Mouse (Mus musculus) embryonic facial prominence, embryonic 11.5 days (tissue): ENCODE measurements around the gene Amn1. TPM values are rescaled to one million over a fixed set of nuclear protein-coding genes. Genes with fewer than 3 reads are reported as not detected.

ENCODE experiments used
- ATAC-seq: fragments of 200-750 bp; cut with Nextera tagmentation; replicated peaks from 2 replicates; pipeline ENCODE4 v1.8.0; 2017; ENCODE audit warnings: low read depth; ENCODE audit not compliant: insufficient number of reproducible peaks, low FRiP score, low TSS enrichment
- DNase-seq: peaks from one replicate; pipeline ENCODE4 v3.0.0-alpha.2; 2015; ENCODE audit warnings: low spot score
- H3K27ac ChIP-seq: fragments of 300-500 bp; sonication (generic); replicated peaks from 2 replicates; pipeline ENCODE4 v1.5.1; 2014; ENCODE audit warnings: mild to moderate bottlenecking, low read depth, low read length, control low read depth
- H3K27me3 ChIP-seq: fragments of 300-500 bp; sonication (generic); 2 replicates; pipeline ENCODE4 v1.6.1; 2014; ENCODE audit warnings: mild to moderate bottlenecking, low read length, moderate library complexity, mixed read lengths; ENCODE audit not compliant: control insufficient read depth, insufficient read depth
- H3K36me3 ChIP-seq: fragments of 300-500 bp; sonication (generic); replicated peaks from 2 replicates; pipeline ENCODE4 v1.6.1; 2014; ENCODE audit warnings: low read depth, mild to moderate bottlenecking, low read length, moderate library complexity, mixed read lengths; ENCODE audit not compliant: control insufficient read depth, insufficient read depth
- H3K4me1 ChIP-seq: fragments of 300-500 bp; sonication (generic); 2 replicates; pipeline ENCODE4 v1.6.1; 2014; ENCODE audit warnings: low read length, mixed read lengths; ENCODE audit not compliant: control insufficient read depth, insufficient read depth
- H3K4me2 ChIP-seq: fragments of 300-500 bp; sonication (generic); 2 replicates; pipeline ENCODE4 v1.6.1; 2014; ENCODE audit warnings: low read depth, mild to moderate bottlenecking, control low read depth, low read length, moderate library complexity
- H3K4me3 ChIP-seq: fragments of 300-500 bp; sonication (generic); 2 replicates; pipeline ENCODE4 v1.5.1; 2014; ENCODE audit warnings: low read depth, low read length, control low read depth
- H3K9ac ChIP-seq: fragments of 300-500 bp; sonication (generic); replicated peaks from 2 replicates; pipeline ENCODE4 v1.6.1; 2014; ENCODE audit warnings: mild to moderate bottlenecking, control low read depth, low read length
- H3K9me3 ChIP-seq: fragments of 300-500 bp; sonication (generic); replicated peaks from 2 replicates; pipeline ENCODE4 v1.6.1; 2016; ENCODE audit warnings: mild to moderate bottlenecking, low read length, inconsistent platforms, mixed read lengths; ENCODE audit not compliant: control insufficient read depth
- WGBS: fragments of 180-500 bp; shearing (Covaris S2); extraction: QIAGEN DNeasy Blood & Tissue Kit; methylation state at CpG from one replicate; pipeline ENCODE4 v1.1.7; 2014; 5-methylcytosine and 5-hydroxymethylcytosine counted together
- polyA plus RNA-seq: library from polyadenylated mRNA; unstranded; fragments of >200 nt; fragmentation: Nextera tagmentation; extraction: Ambion mirVana; gene quantifications from 2 replicates; pipeline ENCODE4 v1.2.1, GENCODE M21; 2014

The Amn1 gene
- 42.0 and 50.4 TPM in 2 replicates for polyA plus RNA-seq

DNA sequence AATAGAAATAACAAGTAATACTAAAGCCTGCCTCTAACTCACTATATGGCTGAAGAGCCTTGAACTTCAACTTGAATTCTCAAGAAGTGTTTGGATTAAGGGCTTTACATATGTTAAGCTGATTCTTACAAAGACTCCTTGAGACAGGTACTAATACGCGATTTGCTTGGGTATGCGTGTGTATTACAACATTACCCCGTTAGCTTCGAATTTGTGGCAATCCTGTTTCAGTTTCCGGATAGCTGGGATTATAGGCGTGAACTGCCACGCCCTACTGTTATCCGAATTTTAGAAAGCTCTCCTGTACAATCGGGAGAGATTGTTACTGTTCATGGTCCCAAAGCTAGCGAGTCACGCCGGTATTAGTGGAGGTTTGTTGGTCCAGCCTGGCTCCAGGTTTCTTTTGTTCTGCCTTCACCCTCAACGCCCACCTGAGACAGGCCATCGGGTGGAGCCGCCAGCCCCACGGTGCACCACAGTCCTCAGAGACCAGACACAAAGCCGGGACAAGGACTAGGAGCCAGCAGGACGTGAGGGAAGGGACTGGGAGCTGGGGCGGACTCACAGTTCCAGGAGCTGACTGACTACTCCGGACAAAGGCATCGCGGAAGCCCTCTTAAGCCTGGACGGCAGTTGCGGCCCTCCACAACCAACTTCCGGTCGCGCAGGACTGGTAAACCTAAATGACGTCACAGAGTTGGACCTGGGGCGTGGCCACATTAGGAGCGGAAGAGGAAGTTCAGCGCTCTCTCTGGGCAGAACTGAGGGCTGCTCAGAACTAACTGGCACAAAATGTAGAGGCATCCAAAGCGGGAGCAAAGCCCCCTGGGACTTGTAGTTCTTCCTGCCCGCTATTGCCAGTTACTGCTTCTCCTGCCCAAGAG lies at the start of gene Amn1:
TSS of gene Amn1 (minus strand) at position 672 of the 884 bp plus-strand sequence.
- no peaks in the 10 kb centered on the region for H3K27me3 ChIP-seq
- peak within 1 kb of the TSS; percentile 98 for H3K9ac ChIP-seq
- H3K9me3 ChIP-seq = no peaks in the 10 kb centered on the region
- DNase-seq (peak; percentile 99), ATAC-seq (peak; percentile 99)
- peak within 1 kb of the TSS; percentile 85 for H3K27ac ChIP-seq
- peaks cover under 1% of the 10 kb centered on the region; the same call in 1 of the 2 replicates for H3K36me3 ChIP-seq
- no peaks in the 10 kb centered on the region for H3K4me1 ChIP-seq
- under 1% methylated on average over 34 of the region's 34 CpGs for WGBS
- peak within 1 kb of the TSS; percentile 70 for H3K4me3 ChIP-seq
- H3K4me2 ChIP-seq = peak within 1 kb of the TSS; percentile 46

GRCm38 (mm10) chr6:149236807-149237206 lies 48.3 kb upstream of the Amn1 start:
- 83% methylated on average over 2 of the region's 2 CpGs for WGBS
- Histone ChIP-seq H3K36me3 (no peaks in the 10 kb centered on the region), H3K9ac (no peak overlapping the region), H3K4me2 (no peak overlapping the region), H3K27me3 (no peaks in the 10 kb centered on the region), H3K27ac (no peak overlapping the region), H3K4me3 (no peak overlapping the region), H3K9me3 (no peaks in the 10 kb centered on the region), H3K4me1 (no peaks in the 10 kb centered on the region)
- DNase-seq (no peak), ATAC-seq (no peak)

DNA sequence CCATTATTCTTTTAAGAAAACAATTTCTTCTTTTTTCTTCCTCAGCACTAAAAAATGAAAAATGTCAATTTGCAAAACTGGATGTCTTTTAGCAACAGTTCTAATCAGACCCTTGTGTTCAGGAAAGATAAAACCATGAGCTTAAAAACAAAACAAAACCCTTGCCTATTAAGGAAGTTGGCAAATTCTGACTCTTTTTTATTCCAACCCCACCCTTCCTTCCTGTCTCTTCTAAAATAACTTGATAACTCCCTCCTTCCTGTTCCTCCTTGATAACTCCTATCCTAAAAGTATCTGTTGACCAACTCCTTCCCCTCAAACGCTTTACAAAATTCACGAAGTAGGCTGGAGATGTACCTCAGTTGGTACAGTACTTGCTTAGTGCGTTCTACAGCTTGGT lies 45.4 kb upstream of the Amn1 start:
- Histone ChIP-seq H3K4me3 (no peak overlapping the region), H3K27me3 (no peaks in the 10 kb centered on the region), H3K9ac (no peak overlapping the region), H3K9me3 (no peaks in the 10 kb centered on the region), H3K36me3 (no peaks in the 10 kb centered on the region), H3K27ac (no peak overlapping the region), H3K4me2 (no peak overlapping the region), H3K4me1 (no peaks in the 10 kb centered on the region)
- DNase-seq = no peak
- 91% methylated on average over 3 of the region's 3 CpGs for WGBS
- no peak for ATAC-seq

DNA sequence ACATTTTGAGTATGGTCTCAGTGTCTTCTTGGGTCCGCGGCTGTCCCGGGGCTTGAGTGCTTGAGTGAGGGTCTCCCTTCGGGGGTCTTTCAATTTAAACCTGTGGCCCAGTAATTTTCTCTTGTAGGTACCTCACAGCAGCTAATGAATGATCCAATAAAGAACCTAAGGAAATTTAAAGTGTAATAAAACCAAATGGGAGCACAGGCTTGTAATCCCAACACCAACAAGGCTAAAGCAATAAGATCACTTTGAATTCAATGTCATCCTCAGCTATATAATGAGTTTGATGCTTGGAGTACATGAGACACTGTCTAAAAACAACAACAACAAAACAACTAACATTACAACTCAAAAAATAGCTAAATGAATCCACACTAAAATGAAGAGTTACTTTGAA lies 36.2 kb upstream of the Amn1 start:
- Histone ChIP-seq H3K4me3 (no peak overlapping the region), H3K9me3 (no peaks in the 10 kb centered on the region), H3K9ac (no peak overlapping the region), H3K4me2 (no peak overlapping the region), H3K4me1 (no peaks in the 10 kb centered on the region), H3K36me3 (no peaks in the 10 kb centered on the region), H3K27ac (no peak overlapping the region), H3K27me3 (no peaks in the 10 kb centered on the region)
- no peak for DNase-seq
- WGBS = 95% methylated on average over 4 of the region's 4 CpGs
- no peak for ATAC-seq

- Histone ChIP-seq H3K4me1 (no peaks in the 10 kb centered on the region), H3K4me2 (no peak overlapping the region), H3K4me3 (no peak overlapping the region), H3K27ac (no peak overlapping the region), H3K36me3 (no peaks in the 10 kb centered on the region), H3K9ac (no peak overlapping the region), H3K27me3 (no peaks in the 10 kb centered on the region), H3K9me3 (no peaks in the 10 kb centered on the region)
- ATAC-seq = no peak
- DNase-seq = no peak
Measured at GRCm38 (mm10) chr6:149221296-149221695, 32.8 kb upstream of the Amn1 start.

DNA sequence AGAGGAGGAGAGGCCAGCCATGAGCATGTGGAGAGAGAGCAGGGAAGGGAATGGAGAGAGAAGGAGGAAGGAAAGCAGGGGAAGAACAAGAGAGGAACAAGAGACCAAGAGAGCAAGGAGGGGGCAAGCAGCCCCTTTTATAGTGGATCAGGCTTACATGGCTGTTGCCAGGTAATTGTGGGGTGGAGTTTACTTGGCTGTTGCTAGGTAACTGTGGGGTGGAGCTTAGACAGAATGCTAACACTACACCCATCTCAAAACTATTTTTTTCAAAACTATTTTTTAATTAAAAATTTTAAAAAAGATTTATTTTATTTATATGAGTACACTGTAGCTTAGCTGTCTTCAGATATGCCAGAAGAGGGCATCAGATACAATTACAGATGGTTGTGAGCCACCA lies 10.1 kb upstream of the Amn1 start:
- Histone ChIP-seq H3K4me3 (no peak overlapping the region), H3K27me3 (no peaks in the 10 kb centered on the region), H3K36me3 (no peaks in the 10 kb centered on the region), H3K4me1 (no peaks in the 10 kb centered on the region), H3K9me3 (no peaks in the 10 kb centered on the region), H3K27ac (no peak overlapping the region), H3K4me2 (no peak overlapping the region), H3K9ac (no peak overlapping the region)
- no peak for ATAC-seq
- DNase-seq = no peak

DNA sequence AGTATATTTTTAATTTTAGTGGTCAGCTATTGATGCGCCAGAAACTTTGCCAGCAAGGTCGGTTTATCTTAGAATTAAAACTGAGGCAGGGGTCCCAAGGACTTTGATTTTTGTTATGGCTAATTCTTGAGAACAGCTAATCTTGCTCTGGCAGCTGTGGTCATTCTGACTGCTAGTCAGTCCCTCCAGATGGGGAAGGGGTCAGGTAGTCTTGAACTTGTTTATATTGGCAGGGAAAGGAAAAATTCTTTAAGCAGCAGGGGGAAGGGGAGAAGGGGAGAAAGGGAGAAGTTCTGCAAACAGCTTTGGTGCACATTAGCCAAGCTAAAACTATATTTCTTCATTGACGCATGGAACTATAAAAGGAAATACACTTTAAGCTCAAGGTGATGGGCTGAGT lies 8.6 kb upstream of the Amn1 start:
- H3K27ac ChIP-seq = no peak overlapping the region
- H3K36me3 ChIP-seq = no peaks in the 10 kb centered on the region
- no peak for ATAC-seq

GRCm38 (mm10) chr6:149193276-149193905 lies 4.9 kb upstream of the Amn1 start:
- Histone ChIP-seq H3K4me2 (no peak overlapping the region), H3K4me3 (no peak overlapping the region), H3K4me1 (no peaks in the 10 kb centered on the region), H3K9ac (no peak overlapping the region), H3K27me3 (no peaks in the 10 kb centered on the region), H3K27ac (no peak overlapping the region), H3K9me3 (no peaks in the 10 kb centered on the region), H3K36me3 (no peaks in the 10 kb centered on the region)
- DNase-seq (no peak), ATAC-seq (no peak)
- WGBS = 77% methylated on average over 5 of the region's 5 CpGs

More for the DNA sequence above, 8.6 kb upstream of the Amn1 start:
- DNase-seq = no peak
- no peaks in the 10 kb centered on the region for H3K4me1 ChIP-seq
- H3K9me3 ChIP-seq = no peaks in the 10 kb centered on the region
- no peaks in the 10 kb centered on the region for H3K27me3 ChIP-seq
- WGBS = 69% methylated on average over 3 of the region's 3 CpGs
- no peak overlapping the region for H3K4me2 ChIP-seq
- H3K4me3 ChIP-seq = no peak overlapping the region
- no peak overlapping the region for H3K9ac ChIP-seq
